Mouse (Mus musculus): ENCODE measurements around the gene Naa20. TPM values are rescaled to one million over a fixed set of nuclear protein-coding genes. Genes with fewer than 3 reads are reported as not detected.

The Naa20 gene
- polyA plus RNA-seq (2012; rRNA removed), result 23.2 and 24.7 TPM in 2 replicates

DNA sequence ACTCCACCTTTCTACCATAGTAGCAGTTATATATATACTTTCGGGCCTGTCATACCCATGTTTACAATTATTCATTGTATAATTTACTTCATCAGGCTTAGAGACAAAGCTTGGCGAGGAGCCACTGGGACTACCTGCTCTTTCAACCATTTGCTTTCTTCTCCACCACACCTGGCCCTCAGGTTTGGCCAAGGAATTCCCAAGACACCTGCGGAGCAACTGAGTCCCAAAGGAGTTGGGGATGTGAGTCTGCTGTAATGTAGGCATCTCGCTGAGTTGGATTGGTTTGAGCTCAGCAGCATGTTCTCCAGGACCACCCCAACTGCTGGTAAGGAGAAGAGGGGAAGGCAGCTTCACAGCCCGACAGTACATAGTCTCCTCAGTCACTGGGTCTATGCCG is at the start of gene Naa20:
TSS of gene Naa20 (plus strand) at position 239 of the 400 bp plus-strand sequence.
- DNase-seq (ENCODE audit: low read depth), result no peak

- no peak for DNase-seq (ENCODE audit: low read depth)
Observed at GRCm38 (mm10) chr2:145855831-145856230, 46.1 kb upstream of the Naa20 start.

GRCm38 (mm10) chr2:145857864-145858263 is 44.0 kb upstream of the Naa20 start:
- DNase-seq (ENCODE audit: low read depth), result no peak

DNA sequence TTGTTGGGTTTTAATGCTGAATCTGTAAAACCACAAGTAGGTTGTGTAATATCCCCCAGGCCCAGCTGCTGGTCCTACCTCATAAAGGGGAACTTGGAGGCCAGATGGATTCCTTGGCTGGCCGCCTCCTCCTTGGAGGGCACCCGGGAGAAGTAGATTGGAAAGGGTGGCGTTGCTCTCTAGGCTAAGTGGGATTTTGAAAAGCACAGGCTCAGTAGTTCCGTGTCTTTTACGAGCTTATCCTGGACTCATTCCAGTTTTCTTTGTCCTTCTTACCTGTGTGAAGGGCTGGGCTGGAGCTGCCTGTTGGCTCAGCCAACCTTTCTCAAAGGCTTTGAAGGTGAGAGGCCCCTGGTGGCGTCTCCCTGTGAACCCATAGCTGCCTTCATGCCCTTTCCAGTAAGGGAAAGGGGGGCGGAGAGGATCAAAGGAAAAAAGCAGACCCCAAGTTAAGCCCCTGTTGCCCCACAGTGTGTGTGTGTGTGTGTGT is 42.4 kb upstream of the Naa20 start:
- peak; percentile 96 for DNase-seq (ENCODE audit: low read depth)

DNA sequence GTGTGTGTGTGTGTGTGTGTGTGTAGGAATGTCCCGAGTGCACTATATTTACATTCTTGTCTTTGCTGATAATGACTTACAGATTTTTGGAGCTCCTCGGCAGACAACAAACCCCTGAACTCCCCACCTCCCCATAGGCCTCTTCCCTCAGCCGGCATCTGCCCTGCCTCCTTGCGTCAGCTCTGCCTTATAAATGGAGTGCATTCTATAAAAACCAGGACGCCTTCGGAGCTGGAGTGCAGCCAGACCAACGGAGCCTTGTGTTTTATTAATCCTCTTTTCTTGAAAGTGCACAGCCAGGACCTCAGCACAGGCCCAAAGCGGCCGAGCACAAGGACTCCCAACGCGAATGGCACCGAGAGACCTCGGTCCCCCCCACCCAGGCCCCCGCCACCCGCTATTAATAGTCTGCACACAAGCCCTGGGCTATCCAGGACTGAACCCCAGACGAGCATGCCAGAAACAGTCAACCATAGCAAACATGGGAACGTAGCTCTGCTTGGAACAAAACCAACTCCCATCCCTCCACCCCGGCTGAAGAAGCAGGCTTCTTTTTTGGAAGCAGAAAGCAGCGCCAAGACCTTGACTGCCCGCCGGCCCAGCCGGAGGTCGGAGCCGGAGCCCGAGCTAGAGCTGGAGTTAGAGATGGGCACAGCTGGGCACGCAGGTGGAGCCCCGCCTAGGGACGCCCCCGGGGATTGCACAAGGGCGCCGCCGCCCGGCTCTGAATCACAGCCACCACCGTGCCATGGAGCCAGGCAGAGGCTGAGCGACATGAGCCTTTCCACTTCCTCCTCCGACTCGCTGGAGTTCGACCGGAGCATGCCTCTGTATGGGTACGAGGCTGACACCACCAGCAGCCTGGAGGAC is 41.7 kb upstream of the Naa20 start:
- DNase-seq (ENCODE audit: low read depth), result no peak

DNA sequence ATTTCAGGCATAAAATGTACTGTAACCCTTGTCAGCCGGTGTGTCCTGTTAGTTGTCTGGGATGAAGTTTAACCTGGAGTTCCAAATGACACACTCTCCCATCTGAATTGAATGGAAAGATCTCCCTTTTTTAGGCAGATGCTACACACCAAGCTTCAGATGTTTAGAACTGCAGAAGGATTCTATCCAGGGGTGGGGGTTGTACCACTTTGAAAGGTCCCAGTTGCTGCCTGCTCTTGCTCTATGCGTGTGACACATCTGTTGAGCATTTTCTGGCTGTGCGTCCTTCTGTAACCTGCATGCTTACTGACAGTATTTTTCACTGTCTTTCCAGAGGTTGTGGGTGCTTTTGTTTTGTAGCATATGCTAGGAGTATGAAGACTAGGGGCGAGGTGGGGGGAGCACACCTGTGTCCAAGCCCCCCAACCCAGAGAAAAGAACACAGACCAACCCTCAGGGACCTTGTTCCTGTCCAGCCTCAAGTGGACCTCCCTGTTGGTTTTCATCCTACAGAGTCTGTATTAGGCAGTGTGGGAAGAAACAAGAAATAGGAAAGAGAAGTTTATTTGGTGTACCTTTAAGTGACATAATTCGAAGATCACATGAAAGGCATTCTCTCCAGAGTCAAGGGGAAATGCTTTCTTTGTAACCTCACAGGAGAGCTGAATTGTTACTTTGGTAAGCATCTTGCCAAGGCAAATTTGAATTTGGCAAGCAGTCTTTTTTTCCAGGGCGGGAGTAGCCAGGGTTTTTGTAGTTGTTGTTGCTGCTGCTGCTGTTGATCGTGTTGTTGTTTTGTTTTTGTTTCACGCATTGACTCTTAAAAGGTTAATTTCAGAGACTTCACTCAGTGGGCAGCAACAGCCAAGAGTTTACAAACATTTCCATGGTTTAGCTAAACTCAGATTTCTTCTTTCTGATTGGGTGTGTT is 40.4 kb upstream of the Naa20 start:
- no peak for DNase-seq (ENCODE audit: low read depth)

DNA sequence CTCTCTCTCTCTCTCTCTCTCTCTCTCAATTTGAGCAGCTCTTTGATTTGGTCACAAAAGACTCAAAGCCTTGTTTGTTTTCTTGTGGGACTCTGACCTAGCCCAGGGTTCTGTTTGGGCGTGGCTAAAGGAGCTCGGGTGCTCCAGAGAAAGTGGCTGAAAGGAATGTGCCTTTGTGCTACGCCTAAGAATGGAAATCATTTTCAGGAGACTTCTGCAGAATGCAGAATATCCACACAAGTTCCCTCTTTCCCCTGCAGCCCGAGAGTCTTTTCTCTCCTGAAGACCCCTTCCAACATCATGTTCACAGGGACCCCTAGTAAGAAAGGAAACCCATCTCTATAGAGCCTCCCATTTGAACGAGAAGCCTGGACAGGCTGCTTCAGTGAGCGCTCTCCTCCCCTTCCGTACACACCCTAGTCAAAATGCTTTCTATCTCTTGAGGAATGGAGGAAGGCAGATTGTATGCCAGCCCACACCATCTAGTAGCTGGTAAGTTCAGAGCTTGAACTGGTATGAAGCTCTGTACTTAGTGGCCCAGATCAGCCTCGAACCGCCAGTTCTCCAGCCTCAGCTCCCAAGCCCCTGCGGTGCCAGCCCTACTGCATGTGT is 39.6 kb upstream of the Naa20 start:
- no peak for DNase-seq (ENCODE audit: low read depth)

- DNase-seq (ENCODE audit: low read depth), result no peak
Observed at GRCm38 (mm10) chr2:145865344-145865743, 36.6 kb upstream of the Naa20 start.

DNA sequence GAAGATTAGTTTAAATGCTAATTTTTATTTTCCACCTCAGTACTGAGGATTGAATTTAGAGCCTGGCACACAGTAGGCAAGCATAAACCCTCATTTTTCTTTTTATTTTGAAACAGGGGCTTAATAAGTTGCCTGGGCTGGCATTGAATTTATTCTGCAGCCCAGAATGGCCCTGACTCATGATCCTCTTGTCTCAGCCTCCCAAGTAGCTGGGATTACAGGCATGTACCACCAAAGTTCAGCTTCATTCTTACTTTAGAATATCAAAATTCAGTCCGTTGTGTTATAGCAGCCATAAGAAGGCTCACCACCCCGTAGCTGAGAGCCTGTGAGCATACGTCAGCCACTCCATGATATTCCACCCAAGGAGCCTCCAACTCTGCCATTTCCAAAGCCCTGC is 35.7 kb upstream of the Naa20 start:
- no peak for DNase-seq (ENCODE audit: low read depth)

GRCm38 (mm10) chr2:145866695-145867449 is 35.0 kb upstream of the Naa20 start:
- DNase-seq (ENCODE audit: low read depth), result no peak

DNA sequence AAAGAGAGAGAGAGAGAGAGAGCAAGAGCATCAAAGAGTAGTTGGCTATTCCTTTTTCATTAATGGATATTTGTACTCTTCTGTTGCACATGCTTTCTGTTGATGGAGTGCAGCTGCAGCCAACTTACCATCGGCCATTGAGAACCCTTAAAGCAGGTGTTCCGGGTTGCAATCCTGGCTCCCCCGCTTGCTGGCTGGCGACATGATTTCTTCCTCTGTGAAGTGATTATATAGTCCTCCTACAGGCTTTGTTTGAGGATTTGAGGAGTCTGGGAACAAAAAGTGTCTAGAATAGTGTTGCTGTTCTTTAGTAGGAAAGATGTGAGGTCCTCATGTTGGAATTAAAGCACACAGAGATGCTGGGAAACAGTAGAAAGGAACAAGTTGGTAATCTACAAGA is 30.6 kb upstream of the Naa20 start:
- no peak for DNase-seq (ENCODE audit: low read depth)

DNA sequence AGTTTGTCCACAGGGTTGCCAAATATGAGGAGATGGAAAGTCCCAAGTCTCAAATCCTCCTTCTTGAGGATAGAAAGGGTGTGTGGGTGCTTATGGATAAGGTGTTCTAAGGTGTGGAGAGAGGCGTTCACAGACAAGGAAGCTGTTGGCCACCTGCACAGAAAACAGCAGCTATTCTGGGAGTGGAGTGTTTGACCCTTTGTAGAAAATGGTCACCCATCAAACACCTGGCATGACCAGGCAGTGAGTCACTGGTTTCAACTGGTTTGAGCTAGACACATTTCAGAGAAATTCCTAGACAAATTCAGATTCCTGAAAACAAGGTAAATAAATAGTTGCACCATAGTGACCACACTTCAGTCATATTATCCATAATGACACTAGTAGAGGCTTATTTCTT is 29.8 kb upstream of the Naa20 start:
- DNase-seq (ENCODE audit: low read depth), result no peak

GRCm38 (mm10) chr2:145873953-145874352 is 27.9 kb upstream of the Naa20 start:
- DNase-seq (ENCODE audit: low read depth), result no peak

GRCm38 (mm10) chr2:145874879-145875482 is 26.9 kb upstream of the Naa20 start:
- DNase-seq (ENCODE audit: low read depth), result no peak

GRCm38 (mm10) chr2:145877191-145877590 is 24.7 kb upstream of the Naa20 start:
- no peak for DNase-seq (ENCODE audit: low read depth)

- no peak for DNase-seq (ENCODE audit: low read depth)
Observed at GRCm38 (mm10) chr2:145880887-145881747, 20.8 kb upstream of the Naa20 start.

- no peak for DNase-seq (ENCODE audit: low read depth)
Observed at GRCm38 (mm10) chr2:145881932-145882331, 20.0 kb upstream of the Naa20 start.

DNA sequence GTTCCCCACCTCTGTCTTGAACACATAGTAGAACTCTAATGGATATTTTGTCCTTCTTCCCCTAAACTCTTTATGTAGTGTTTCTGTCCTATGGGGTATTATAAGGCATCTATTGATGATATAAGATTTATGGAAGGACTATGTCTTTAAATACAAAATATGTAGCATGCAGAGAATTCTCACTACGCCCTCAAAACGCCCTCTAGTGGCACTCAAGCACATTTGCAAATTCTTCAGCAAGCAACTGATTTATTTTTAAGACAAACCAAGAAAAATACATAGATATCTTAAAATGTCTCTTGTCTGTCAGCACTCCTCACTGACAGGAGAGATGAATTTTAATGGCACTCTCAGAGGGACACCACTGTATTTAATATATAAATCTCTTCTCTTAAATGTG is 19.5 kb upstream of the Naa20 start:
- no peak for DNase-seq (ENCODE audit: low read depth)

DNA sequence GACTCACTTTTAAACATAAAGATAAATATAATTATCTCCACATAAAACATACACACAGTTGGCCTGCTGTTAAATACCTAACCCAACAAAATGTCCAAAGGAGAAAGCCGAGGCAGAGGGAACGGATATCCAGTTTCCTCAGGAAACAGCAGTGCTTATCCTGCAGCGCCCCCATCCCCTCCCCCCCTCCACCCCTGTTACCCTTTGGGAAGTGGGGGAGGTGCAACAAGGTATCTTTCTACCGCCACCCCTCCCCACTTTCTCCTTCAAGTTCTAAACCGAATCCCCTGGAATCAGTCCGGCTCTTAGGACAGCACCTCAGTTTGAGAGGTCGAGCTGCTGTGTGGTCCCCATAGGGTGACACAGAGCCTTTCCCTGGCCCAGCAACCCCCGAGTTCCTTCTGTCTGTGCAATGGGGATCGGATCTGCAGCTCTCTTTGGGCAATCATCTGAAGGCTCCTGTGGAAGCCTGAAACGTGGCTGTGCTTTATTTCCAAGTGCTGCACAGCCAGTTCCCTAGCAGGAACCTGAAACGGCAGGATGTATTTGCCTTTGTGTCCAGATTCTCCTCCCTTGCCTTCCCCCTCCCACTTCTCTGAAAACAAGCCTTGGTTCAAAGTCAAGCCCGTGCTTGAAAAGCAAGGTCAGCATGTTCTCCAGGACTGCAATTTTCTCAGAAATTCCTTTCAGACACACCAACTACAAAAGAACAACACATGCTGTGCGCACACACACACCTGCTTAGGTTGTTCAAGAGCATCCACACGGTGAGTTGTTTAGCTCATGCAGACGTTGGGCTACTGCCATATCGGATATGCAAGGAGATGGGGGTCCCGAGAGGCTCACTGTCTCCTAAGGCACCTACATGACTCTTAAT is 17.6 kb upstream of the Naa20 start:
- DNase-seq (ENCODE audit: low read depth), result no peak
